ENCODE assay signal across 9 mouse cellular contexts in genomic region chr11:12035324-12035723, GRCm38 (mm10). TPM values are rescaled to one million over a fixed set of nuclear protein-coding genes. Genes with fewer than 3 reads are reported as not detected.
DNase-seq lines count a peak whose midpoint lies in the region; ATAC-seq and TF ChIP-seq lines count a peak whose summit lies in the region.
"Had no signal": no experiment of that assay in that cellular context is flagged by ENCODE, and none has a peak within 500 bp of the region (broad histone marks: within the 10 kb centered on the region; RNA-seq: fewer than 3 reads in every experiment).

No protein-coding gene starts in this region.

- H3K4me2 ChIP-seq in embryonic facial prominence, embryonic 15.5 days (replicated peaks): peak overlapping the region; percentile 53
- H3K4me2 ChIP-seq in intestine, embryonic 16.5 days (ENCODE audit: low read depth, low read length): peak overlapping the region; percentile 54
- peak overlapping the region; percentile 40 for H3K4me2 ChIP-seq in neural tube, embryonic 14.5 days (ENCODE audit: low read depth, low read length)

- no peak overlapping the region for H3K4me3 ChIP-seq in kidney, adult 2 months (ENCODE audit: insufficient read depth, low read depth, low read length)
- peak overlapping the region; percentile 58 for H3K4me3 ChIP-seq in embryonic facial prominence, embryonic 15.5 days (replicated peaks)
- peak overlapping the region; percentile 65 for H3K4me3 ChIP-seq in intestine, embryonic 16.5 days (ENCODE audit: low read length)
- H3K4me3 ChIP-seq in neural tube, embryonic 14.5 days (ENCODE audit: low read depth, low read length): peak overlapping the region; percentile 45

- H3K9me3 ChIP-seq in embryonic facial prominence, embryonic 15.5 days (replicated peaks): no peaks in the 10 kb centered on the region
- H3K9me3 ChIP-seq in intestine, embryonic 16.5 days (ENCODE audit: control insufficient read depth, low read length): no peaks in the 10 kb centered on the region
- no peaks in the 10 kb centered on the region for H3K9me3 ChIP-seq in neural tube, embryonic 14.5 days (ENCODE audit: control insufficient read depth, low read length)

- 0 out of 2 replicates have a peak, but pooled peaks cover 3% of the 10 kb centered on the region for H3K4me1 ChIP-seq in kidney, adult 2 months (ENCODE audit: control insufficient read depth, insufficient read depth, low read length)
- H3K4me1 ChIP-seq in embryonic facial prominence, embryonic 15.5 days: peaks cover 6% of the 10 kb centered on the region; the same call in 1 of the 2 replicates
- H3K4me1 ChIP-seq in intestine, embryonic 16.5 days (ENCODE audit: control insufficient read depth, insufficient read depth, low read length): peaks cover 4% of the 10 kb centered on the region; the same call in 1 of the 2 replicates
- no peaks in the 10 kb centered on the region for H3K4me1 ChIP-seq in neural tube, embryonic 14.5 days (ENCODE audit: control insufficient read depth, insufficient read depth, low read length)

- TF ChIP-seq CTCF in kidney, adult 2 months (conservative IDR thresholded peaks at IDR 0.05; ENCODE audit: insufficient read depth, insufficient read length, low read depth, low read length): no peak

- whole genome bisulfite sequencing in kidney, adult 2 months: 23% methylated on average over 12 of the region's 12 CpGs
- 9% methylated on average over 12 of the region's 12 CpGs for WGBS in embryonic facial prominence, embryonic 15.5 days
- 5% methylated on average over 12 of the region's 12 CpGs for WGBS in intestine, embryonic 16.5 days
- 7% methylated on average over 12 of the region's 12 CpGs for WGBS in neural tube, embryonic 14.5 days

- H3K27ac ChIP-seq in kidney, adult 2 months (ENCODE audit: insufficient read depth, low read depth, low read length): no peak overlapping the region
- peak overlapping the region; percentile 88 for H3K27ac ChIP-seq in embryonic facial prominence, embryonic 15.5 days (replicated peaks)
- H3K27ac ChIP-seq in intestine, embryonic 16.5 days (ENCODE audit: low read length): peak overlapping the region; percentile 35
- H3K27ac ChIP-seq in neural tube, embryonic 14.5 days (ENCODE audit: low read depth, low read length): no peak overlapping the region

- no peak for TF ChIP-seq POLR2A in kidney, adult 2 months (IDR thresholded peaks at IDR 0.05; ENCODE audit: low read depth, low read length)

- no peak for ATAC-seq in embryonic facial prominence, embryonic 15.5 days (ENCODE audit: insufficient number of reproducible peaks, low FRiP score, low TSS enrichment, low read depth)
- no peak for ATAC-seq in intestine, embryonic 16.5 days
- ATAC-seq in neural tube, embryonic 14.5 days (ENCODE audit: low read depth): no peak

- intact Hi-C loops in gastrocnemius, postnatal 36 days (cut with DNase I): loop anchor here (5.0 kb wide), 1 partner anchor 218 kb away; no protein-coding TSS in a partner anchor

- peak; percentile 10 for DNase-seq in kidney, postnatal 10 days
- DNase-seq in kidney, adult 2 months: no peak
- no peak for DNase-seq in gastrocnemius, postnatal 36 days
- DNase-seq in spleen, postnatal 4 days (ENCODE audit: low spot score in 2 of 2): no peak
- no peak for DNase-seq in layer of hippocampus, postnatal 36 days
- DNase-seq: gastrocnemius, postnatal 14 days had no signal

- peaks cover 2% of the 10 kb centered on the region; the same call in 1 of the 2 replicates for H3K27me3 ChIP-seq in kidney, adult 2 months (replicated peaks; ENCODE audit: control insufficient read depth, insufficient read depth, low read length)
- H3K27me3 ChIP-seq in embryonic facial prominence, embryonic 15.5 days: peaks cover 80% of the 10 kb centered on the region
- H3K27me3 ChIP-seq in intestine, embryonic 16.5 days (replicated peaks; ENCODE audit: control insufficient read depth, insufficient read depth, low read length): peaks cover 44% of the 10 kb centered on the region
- H3K27me3 ChIP-seq in neural tube, embryonic 14.5 days (ENCODE audit: control insufficient read depth, insufficient read depth, low read length): peaks cover 65% of the 10 kb centered on the region

- H3K9ac ChIP-seq in embryonic facial prominence, embryonic 15.5 days: peak overlapping the region; percentile 73; the same call in 1 of the 2 replicates
- peak overlapping the region; percentile 85 for H3K9ac ChIP-seq in intestine, embryonic 16.5 days (ENCODE audit: low read depth, low read length)
- H3K9ac ChIP-seq in neural tube, embryonic 14.5 days (replicated peaks; ENCODE audit: low read depth, low read length): 0 out of 2 replicates have a peak overlapping the region, but pooled peaks have one; percentile 8

- no peaks in the 10 kb centered on the region for H3K36me3 ChIP-seq in kidney, adult 2 months (ENCODE audit: control insufficient read depth, insufficient read depth, low read length)
- no peaks in the 10 kb centered on the region for H3K36me3 ChIP-seq in embryonic facial prominence, embryonic 15.5 days
- no peaks in the 10 kb centered on the region for H3K36me3 ChIP-seq in intestine, embryonic 16.5 days (ENCODE audit: control insufficient read depth, insufficient read depth, low read length)
- no peaks in the 10 kb centered on the region for H3K36me3 ChIP-seq in neural tube, embryonic 14.5 days (ENCODE audit: control insufficient read depth, insufficient read depth, low read length)

RNA-seq across cellular contexts. Expression of gene Grb10, which starts 3.2 kb away (rescaled TPM):
- polyA plus RNA-seq in kidney, adult 2 months (2012; rRNA removed): 20.5 and 20.6 TPM in 2 replicates
- polyA plus RNA-seq in embryonic facial prominence, embryonic 15.5 days (2015; fragmentation: Nextera tagmentation; extraction: Ambion mirVana): 396 and 421 TPM in 2 replicates
- polyA plus RNA-seq in intestine, embryonic 16.5 days (2015; fragmentation: Nextera tagmentation; extraction: Ambion mirVana): 237 and 238 TPM in 2 replicates
- polyA plus RNA-seq in neural tube, embryonic 14.5 days (2014; fragmentation: Nextera tagmentation; extraction: Ambion mirVana): 39.4 and 41.2 TPM in 2 replicates
- total RNA-seq in gastrocnemius, postnatal 36 days (2021): 10 to 100 TPM; 47.5 to 62.4 TPM
- 10 to 100 TPM; 21.9 to 22.6 TPM for total RNA-seq in layer of hippocampus, postnatal 36 days (2021)

Comparison
In these comparisons a context has a peak if more than half of its experiments do, and no peak if none do; other contexts are left out.
1. H3K27ac ChIP-seq: peak in embryonic facial prominence, embryonic 15.5 days (single experiment) and intestine, embryonic 16.5 days (single experiment); none in kidney, adult 2 months (single experiment) and neural tube, embryonic 14.5 days (single experiment).
2. H3K9ac ChIP-seq: peak in every context shown above with its lines; median percentile 85 in intestine, embryonic 16.5 days; 73 in embryonic facial prominence, embryonic 15.5 days; 8 in neural tube, embryonic 14.5 days.
3. Peak in every context shown above with its lines, with median percentiles within 50 percentile points of each other: H3K4me2 ChIP-seq.